Mouse (Mus musculus): ENCODE results near the gene Ell3. TPM values are rescaled to one million over a fixed set of nuclear protein-coding genes. Genes with fewer than 3 reads are reported as not detected.

Ell3 gene
- polyA plus RNA-seq, 1 experiment: 17.2 TPM

DNA sequence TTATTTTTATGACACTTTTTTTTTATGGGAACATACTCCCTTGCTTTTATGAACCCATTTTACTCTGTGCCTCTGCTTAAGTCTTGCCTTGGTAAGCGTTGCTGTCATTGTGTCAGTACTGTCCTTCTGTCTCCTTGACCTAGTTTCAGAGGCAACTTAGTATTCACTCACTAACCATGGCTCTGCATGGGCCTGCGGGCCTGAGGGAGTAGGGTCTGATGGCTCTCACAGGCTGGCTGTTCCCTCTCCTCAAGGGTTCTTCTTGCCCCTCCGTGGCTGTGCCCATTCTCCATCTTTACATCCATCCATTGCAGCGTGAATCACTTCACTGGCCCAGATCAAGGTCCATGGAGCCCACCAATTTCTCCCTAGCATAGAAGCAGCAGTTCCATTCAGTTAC lies 2.4 kb upstream of the Ell3 start:
- 75% methylated on average over 4 of the region's 4 CpGs for WGBS
- H3K27ac ChIP-seq (ENCODE audit: insufficient read depth, low read depth, low read length): no peak overlapping the region
- H3K27me3 ChIP-seq (replicated peaks; ENCODE audit: control insufficient read depth, insufficient read depth, low read length): no peaks in the 10 kb centered on the region
- no peak overlapping the region for H3K4me3 ChIP-seq (ENCODE audit: insufficient read depth, low read depth, low read length)
- peaks cover 16% of the 10 kb centered on the region for H3K4me1 ChIP-seq (ENCODE audit: control insufficient read depth, insufficient read depth, low read length)
- no peak for DNase-seq
- H3K36me3 ChIP-seq (ENCODE audit: control insufficient read depth, insufficient read depth, low read length): peaks cover 4% of the 10 kb centered on the region
- TF ChIP-seq CTCF (conservative IDR thresholded peaks at IDR 0.05; ENCODE audit: insufficient read depth, insufficient read length, low read depth, low read length): no peak
- no peak for TF ChIP-seq POLR2A (IDR thresholded peaks at IDR 0.05; ENCODE audit: low read depth, low read length)

- TF ChIP-seq CTCF (conservative IDR thresholded peaks at IDR 0.05; ENCODE audit: insufficient read depth, insufficient read length, low read depth, low read length) (no peak), POLR2A (IDR thresholded peaks at IDR 0.05; ENCODE audit: low read depth, low read length) (no peak)
- Histone ChIP-seq H3K4me3 (ENCODE audit: insufficient read depth, low read depth, low read length) (no peak overlapping the region), H3K36me3 (ENCODE audit: control insufficient read depth, insufficient read depth, low read length) (no peaks in the 10 kb centered on the region), H3K27ac (ENCODE audit: insufficient read depth, low read depth, low read length) (no peak overlapping the region), H3K27me3 (replicated peaks; ENCODE audit: control insufficient read depth, insufficient read depth, low read length) (no peaks in the 10 kb centered on the region), H3K4me1 (ENCODE audit: control insufficient read depth, insufficient read depth, low read length) (peaks cover 21% of the 10 kb centered on the region)
- 92% methylated on average over 3 of the region's 3 CpGs for WGBS
- DNase-seq: no peak
Observed at GRCm38 (mm10) chr2:121445117-121445516, 1.0 kb upstream of the Ell3 start.

GRCm38 (mm10) chr2:121443068-121443349 lies 1.1 kb downstream of the Ell3 start:
- Histone ChIP-seq H3K27me3 (replicated peaks; ENCODE audit: control insufficient read depth, insufficient read depth, low read length) (no peaks in the 10 kb centered on the region), H3K36me3 (ENCODE audit: control insufficient read depth, insufficient read depth, low read length) (peaks cover 2% of the 10 kb centered on the region; the same call in 1 of the 2 replicates), H3K27ac (ENCODE audit: insufficient read depth, low read depth, low read length) (no peak overlapping the region), H3K4me1 (ENCODE audit: control insufficient read depth, insufficient read depth, low read length) (peaks cover 24% of the 10 kb centered on the region), H3K4me3 (ENCODE audit: insufficient read depth, low read depth, low read length) (peak overlapping the region; percentile 70)
- TF ChIP-seq CTCF (conservative IDR thresholded peaks at IDR 0.05; ENCODE audit: insufficient read depth, insufficient read length, low read depth, low read length) (no peak), POLR2A (IDR thresholded peaks at IDR 0.05; ENCODE audit: low read depth, low read length) (no peak)
- peak; percentile 14 for DNase-seq
- WGBS: 12% methylated on average over 8 of the region's 8 CpGs

GRCm38 (mm10) chr2:121442259-121443067 lies 1.6 kb downstream of the Ell3 start:
- WGBS: under 1% methylated on average over 30 of the region's 30 CpGs
- Histone ChIP-seq H3K27ac (ENCODE audit: insufficient read depth, low read depth, low read length) (no peak overlapping the region; the same call in 1 of the 2 replicates), H3K36me3 (ENCODE audit: control insufficient read depth, insufficient read depth, low read length) (peaks cover 4% of the 10 kb centered on the region), H3K4me1 (ENCODE audit: control insufficient read depth, insufficient read depth, low read length) (peaks cover 24% of the 10 kb centered on the region), H3K27me3 (replicated peaks; ENCODE audit: control insufficient read depth, insufficient read depth, low read length) (no peaks in the 10 kb centered on the region), H3K4me3 (ENCODE audit: insufficient read depth, low read depth, low read length) (peak overlapping the region; percentile 70)
- DNase-seq: peak; percentile 94
- TF ChIP-seq POLR2A (IDR thresholded peaks at IDR 0.05; ENCODE audit: low read depth, low read length) (no peak), CTCF (conservative IDR thresholded peaks at IDR 0.05; ENCODE audit: insufficient read depth, insufficient read length, low read depth, low read length) (no peak)

DNA sequence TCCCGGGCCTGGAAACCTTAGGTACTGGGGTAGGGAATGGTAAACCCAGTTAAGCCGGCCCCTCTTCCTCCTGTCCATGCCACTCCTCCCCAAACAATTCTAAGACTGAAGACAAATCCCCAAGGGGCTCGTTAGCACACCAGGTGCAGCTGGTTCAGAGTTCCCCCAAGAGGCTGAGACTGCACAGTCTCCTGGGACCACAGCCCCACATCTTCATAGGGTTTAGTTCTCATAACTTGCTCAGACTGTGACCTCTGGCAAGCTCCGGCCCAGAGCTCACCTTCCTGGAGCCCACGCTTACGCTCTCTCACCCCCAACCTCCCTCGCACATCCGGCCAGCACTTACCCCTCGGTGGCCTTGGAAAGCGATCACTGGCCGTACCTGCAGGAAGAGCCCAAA lies 2.3 kb downstream of the Ell3 start:
- no peak for TF ChIP-seq POLR2A (IDR thresholded peaks at IDR 0.05; ENCODE audit: low read depth, low read length)
- no peak overlapping the region for H3K27ac ChIP-seq (ENCODE audit: insufficient read depth, low read depth, low read length)
- no peak for DNase-seq
- H3K36me3 ChIP-seq (ENCODE audit: control insufficient read depth, insufficient read depth, low read length): peaks cover 6% of the 10 kb centered on the region
- peaks cover 24% of the 10 kb centered on the region for H3K4me1 ChIP-seq (ENCODE audit: control insufficient read depth, insufficient read depth, low read length)
- WGBS: 11% methylated on average over 11 of the region's 11 CpGs
- no peaks in the 10 kb centered on the region for H3K27me3 ChIP-seq (replicated peaks; ENCODE audit: control insufficient read depth, insufficient read depth, low read length)
- peak overlapping the region; percentile 70 for H3K4me3 ChIP-seq (ENCODE audit: insufficient read depth, low read depth, low read length)

DNA sequence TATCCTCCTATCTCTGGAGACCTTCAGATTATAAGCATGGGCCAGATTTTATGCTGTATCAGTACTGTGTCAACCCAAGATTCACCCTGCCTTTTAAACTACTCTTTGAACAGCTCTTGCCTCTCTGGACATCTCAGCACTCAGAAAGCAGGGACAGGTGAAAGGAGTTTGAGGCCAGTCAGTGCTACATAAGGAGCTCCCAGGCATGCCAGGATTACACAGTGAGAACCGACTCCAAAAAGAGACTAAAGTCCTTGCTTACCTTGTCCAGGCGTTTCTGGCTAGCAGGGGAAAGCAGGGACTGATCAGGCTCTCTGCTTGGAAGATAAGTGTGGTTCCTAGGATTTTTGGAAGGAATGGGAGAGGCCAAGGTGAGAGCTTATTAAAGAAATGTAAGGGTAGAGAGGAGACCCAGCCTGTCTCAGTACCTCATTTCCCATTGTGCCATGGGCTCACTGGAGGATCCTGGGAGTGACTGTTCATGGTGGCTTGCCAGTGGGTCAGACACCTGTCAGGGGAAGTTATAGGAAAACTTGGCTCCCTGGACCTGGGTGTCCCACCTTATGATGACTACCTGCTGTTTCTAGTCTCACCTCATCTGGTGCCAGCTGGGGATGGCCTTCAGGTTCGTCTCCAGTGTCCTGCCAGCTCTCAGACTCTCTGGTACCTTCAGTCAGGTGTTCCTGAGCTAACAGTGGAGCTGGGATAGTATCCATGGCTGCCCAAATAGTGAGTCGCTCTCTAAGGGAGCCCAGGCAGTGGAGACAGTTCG lies 3.1 kb downstream of the Ell3 start:
- 57% methylated on average over 5 of the region's 5 CpGs for WGBS
- TF ChIP-seq POLR2A (IDR thresholded peaks at IDR 0.05; ENCODE audit: low read depth, low read length) (no peak), CTCF (conservative IDR thresholded peaks at IDR 0.05; ENCODE audit: insufficient read depth, insufficient read length, low read depth, low read length) (no peak)

GRCm38 (mm10) chr2:121439746-121440145 lies 4.3 kb downstream of the Ell3 start:
- H3K36me3 ChIP-seq (ENCODE audit: control insufficient read depth, insufficient read depth, low read length): peaks cover 11% of the 10 kb centered on the region
- H3K27me3 ChIP-seq (replicated peaks; ENCODE audit: control insufficient read depth, insufficient read depth, low read length): no peaks in the 10 kb centered on the region
- H3K4me3 ChIP-seq (ENCODE audit: insufficient read depth, low read depth, low read length): no peak overlapping the region
- peak; percentile 89 for DNase-seq
- H3K4me1 ChIP-seq (ENCODE audit: control insufficient read depth, insufficient read depth, low read length): peaks cover 24% of the 10 kb centered on the region
- TF ChIP-seq CTCF (conservative IDR thresholded peaks at IDR 0.05; ENCODE audit: insufficient read depth, insufficient read length, low read depth, low read length) (no peak), POLR2A (IDR thresholded peaks at IDR 0.05; ENCODE audit: low read depth, low read length) (no peak)
- 50% methylated on average over 4 of the region's 4 CpGs for WGBS
- peak overlapping the region; percentile 24; the same call in 1 of the 2 replicates for H3K27ac ChIP-seq (ENCODE audit: insufficient read depth, low read depth, low read length)

More for the DNA sequence above, 3.1 kb downstream of the Ell3 start:
- peaks cover 24% of the 10 kb centered on the region for H3K4me1 ChIP-seq (ENCODE audit: control insufficient read depth, insufficient read depth, low read length)
- no peak overlapping the region for H3K4me3 ChIP-seq (ENCODE audit: insufficient read depth, low read depth, low read length)
- DNase-seq: peak; percentile 15
- peaks cover 6% of the 10 kb centered on the region for H3K36me3 ChIP-seq (ENCODE audit: control insufficient read depth, insufficient read depth, low read length)
- H3K27ac ChIP-seq (ENCODE audit: insufficient read depth, low read depth, low read length): no peak overlapping the region
- H3K27me3 ChIP-seq (replicated peaks; ENCODE audit: control insufficient read depth, insufficient read depth, low read length): no peaks in the 10 kb centered on the region

Data from kidney, adult 2 months (tissue).